Mouse (Mus musculus): ENCODE data around the gene Adam8. TPM values are rescaled to one million over a fixed set of nuclear protein-coding genes. Genes with fewer than 3 reads are reported as not detected.

The Adam8 gene
- polyA plus RNA-seq, 1 experiment from 2014 or later, result 2.5 TPM

DNA sequence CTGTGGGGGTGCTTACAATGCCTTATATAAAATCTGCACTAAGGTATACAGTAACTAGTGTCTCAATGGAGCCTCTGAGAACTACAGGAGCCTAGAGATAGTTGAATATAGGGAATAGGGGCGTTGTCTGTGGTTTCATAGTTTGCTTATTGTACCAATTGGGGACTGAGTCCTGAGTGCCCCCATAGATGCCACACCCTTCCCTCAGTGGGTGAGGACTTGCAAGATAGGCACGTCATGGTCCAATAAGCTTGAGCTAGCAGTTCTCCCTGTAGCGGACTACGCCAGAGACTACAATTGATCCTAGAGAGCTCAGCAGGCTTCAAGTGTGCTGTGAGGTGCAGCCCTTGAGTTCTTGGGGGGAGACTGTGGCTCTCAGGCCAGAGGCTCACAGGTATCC, 36.9 kb downstream of the Adam8 start:
- H3K27me3 ChIP-seq (ENCODE audit: low read depth, poor library complexity, severe bottlenecking), result peaks cover 78% of the 10 kb centered on the region
- 82% methylated on average over 4 of the region's 4 CpGs for WGBS

GRCm38 (mm10) chr7:139951991-139952633, 40.2 kb downstream of the Adam8 start:
- no peaks in the 10 kb centered on the region for H3K9me3 ChIP-seq (replicated peaks)
- H3K27me3 ChIP-seq (ENCODE audit: low read depth, poor library complexity, severe bottlenecking), result peaks cover 86% of the 10 kb centered on the region
- no peaks in the 10 kb centered on the region for H3K36me3 ChIP-seq
- peaks cover 31% of the 10 kb centered on the region for H3K4me1 ChIP-seq
- no peak overlapping the region; the same call in 1 of the 2 replicates for H3K4me3 ChIP-seq
- WGBS, result 43% methylated on average over 6 of the region's 6 CpGs
- 0 out of 2 replicates have a peak overlapping the region, but pooled peaks have one; percentile 3 for H3K27ac ChIP-seq (replicated peaks)
- peak; percentile 53 for DNase-seq (ENCODE audit: low spot score)

More for the DNA sequence above, 36.9 kb downstream of the Adam8 start:
- DNase-seq (ENCODE audit: low spot score), result no peak
- Histone ChIP-seq H3K4me3 (no peak overlapping the region), H3K36me3 (no peaks in the 10 kb centered on the region), H3K9me3 (replicated peaks) (no peaks in the 10 kb centered on the region), H3K27ac (replicated peaks) (no peak overlapping the region), H3K4me1 (peaks cover 26% of the 10 kb centered on the region)

DNA sequence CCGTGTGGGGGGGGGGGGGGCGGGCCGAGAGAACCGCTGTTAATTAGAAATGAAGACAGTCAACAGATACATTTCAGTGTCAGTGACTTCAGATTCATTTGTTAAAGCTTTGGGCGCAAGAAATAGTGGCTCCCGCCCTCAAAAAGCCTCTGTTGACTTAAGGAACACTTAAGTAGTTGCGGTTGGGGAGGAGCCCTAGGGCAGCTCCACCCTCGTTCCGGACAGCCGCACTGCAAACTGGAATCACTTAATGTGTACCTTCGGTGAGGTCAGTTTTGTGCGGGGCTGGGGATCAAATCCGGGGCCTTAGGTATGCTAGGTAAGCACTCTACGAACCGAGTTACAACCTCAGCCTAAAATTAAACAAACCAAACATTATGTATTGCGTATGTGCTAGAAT, 41.3 kb downstream of the Adam8 start:
- 7% methylated on average over 16 of the region's 16 CpGs for WGBS
- Histone ChIP-seq H3K27ac (replicated peaks) (peak overlapping the region; percentile 39; the same call in 1 of the 2 replicates), H3K9me3 (replicated peaks) (no peaks in the 10 kb centered on the region), H3K36me3 (no peaks in the 10 kb centered on the region), H3K27me3 (ENCODE audit: low read depth, poor library complexity, severe bottlenecking) (peaks cover 86% of the 10 kb centered on the region), H3K4me1 (peaks cover 31% of the 10 kb centered on the region), H3K4me3 (peak overlapping the region; percentile 62)
- peak; percentile 43 for DNase-seq (ENCODE audit: low spot score)

DNA sequence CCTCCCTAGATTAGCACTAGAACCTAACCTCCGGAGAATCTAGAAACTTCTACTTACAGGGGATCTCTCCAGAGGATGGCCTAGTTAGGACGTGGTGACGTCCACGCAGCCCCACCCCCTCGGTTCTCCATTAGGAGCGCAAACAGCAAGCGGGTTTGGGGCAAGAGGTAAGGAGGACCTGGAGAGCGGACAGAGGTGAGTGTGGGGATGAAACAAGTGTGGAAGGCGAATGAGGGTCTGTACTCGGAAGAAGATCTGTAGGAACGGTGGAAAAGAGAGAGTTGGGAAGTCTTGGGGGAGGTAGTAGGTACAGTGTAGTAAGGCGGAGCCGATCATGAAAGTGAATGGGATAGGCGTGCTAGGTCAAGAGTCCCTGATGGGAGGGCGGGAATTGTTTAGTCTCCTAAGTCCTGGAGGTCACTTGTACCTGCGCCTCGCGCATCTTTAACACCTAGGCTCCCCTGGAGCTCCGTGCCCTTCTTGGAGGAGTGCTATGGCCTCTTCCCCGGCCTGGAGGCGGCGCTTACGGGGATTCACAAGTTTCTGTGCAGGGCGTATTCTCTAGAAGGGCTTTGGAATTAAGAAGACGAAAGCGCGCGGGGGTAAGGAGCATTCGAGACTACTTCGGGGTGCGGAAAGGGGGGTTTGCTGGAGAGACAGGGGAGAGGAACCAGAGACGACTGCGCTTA, 41.9 kb downstream of the Adam8 start:
- DNase-seq (ENCODE audit: low spot score), result peak; percentile 63
- Histone ChIP-seq H3K9me3 (replicated peaks) (no peaks in the 10 kb centered on the region), H3K4me3 (peak overlapping the region; percentile 62), H3K27me3 (ENCODE audit: low read depth, poor library complexity, severe bottlenecking) (peaks cover 86% of the 10 kb centered on the region), H3K4me1 (peaks cover 31% of the 10 kb centered on the region), H3K36me3 (no peaks in the 10 kb centered on the region), H3K27ac (replicated peaks) (peak overlapping the region; percentile 39; the same call in 1 of the 2 replicates)
- WGBS, result 2% methylated on average over 33 of the region's 33 CpGs

- peaks cover 31% of the 10 kb centered on the region for H3K4me1 ChIP-seq
- H3K27ac ChIP-seq (replicated peaks), result peak overlapping the region; percentile 39; the same call in 1 of the 2 replicates
- no peaks in the 10 kb centered on the region for H3K36me3 ChIP-seq
- H3K9me3 ChIP-seq (replicated peaks), result no peaks in the 10 kb centered on the region
- peaks cover 86% of the 10 kb centered on the region for H3K27me3 ChIP-seq (ENCODE audit: low read depth, poor library complexity, severe bottlenecking)
- DNase-seq (ENCODE audit: low spot score), result peak; percentile 68
- peak overlapping the region; percentile 62 for H3K4me3 ChIP-seq
- WGBS, result under 1% methylated on average over 15 of the region's 15 CpGs
These were observed 42.5 kb downstream of the Adam8 start for GRCm38 (mm10) chr7:139949893-139950282.

GRCm38 (mm10) chr7:139946032-139946431, 46.3 kb downstream of the Adam8 start:
- H3K36me3 ChIP-seq, result no peaks in the 10 kb centered on the region
- no peak for DNase-seq (ENCODE audit: low spot score)
- 26% methylated on average over 5 of the region's 5 CpGs for WGBS
- H3K9me3 ChIP-seq (replicated peaks), result no peaks in the 10 kb centered on the region
- peaks cover 29% of the 10 kb centered on the region for H3K4me1 ChIP-seq
- peaks cover 100% of the 10 kb centered on the region for H3K27me3 ChIP-seq (ENCODE audit: low read depth, poor library complexity, severe bottlenecking)
- no peak overlapping the region for H3K27ac ChIP-seq (replicated peaks)
- H3K4me3 ChIP-seq, result no peak overlapping the region

DNA sequence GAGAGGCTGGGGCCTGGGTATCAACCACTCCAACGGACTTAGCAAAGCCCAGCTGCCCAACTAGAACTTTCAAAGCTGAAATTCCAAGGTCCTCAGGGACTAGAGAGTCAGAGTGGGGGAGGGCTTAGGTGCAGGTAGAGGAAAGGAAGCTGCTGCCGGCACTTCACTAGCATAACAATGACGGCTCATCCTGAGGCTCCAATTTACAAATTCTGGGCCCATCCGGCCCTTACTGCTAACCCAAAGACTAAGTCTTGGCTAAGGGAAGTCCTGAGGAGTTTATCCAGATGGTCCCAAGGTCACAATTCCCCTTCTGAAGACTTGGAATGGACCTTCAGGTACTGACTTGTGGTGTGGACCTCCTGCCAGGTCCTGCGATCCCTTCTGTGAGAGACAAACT, 46.8 kb downstream of the Adam8 start:
- H3K9me3 ChIP-seq (replicated peaks), result no peaks in the 10 kb centered on the region
- H3K4me3 ChIP-seq, result no peak overlapping the region
- no peaks in the 10 kb centered on the region for H3K36me3 ChIP-seq
- H3K27ac ChIP-seq (replicated peaks), result no peak overlapping the region
- peaks cover 24% of the 10 kb centered on the region for H3K4me1 ChIP-seq
- no peak for DNase-seq (ENCODE audit: low spot score)
- 13% methylated on average over 5 of the region's 5 CpGs for WGBS
- peaks cover 100% of the 10 kb centered on the region for H3K27me3 ChIP-seq (ENCODE audit: low read depth, poor library complexity, severe bottlenecking)

DNA sequence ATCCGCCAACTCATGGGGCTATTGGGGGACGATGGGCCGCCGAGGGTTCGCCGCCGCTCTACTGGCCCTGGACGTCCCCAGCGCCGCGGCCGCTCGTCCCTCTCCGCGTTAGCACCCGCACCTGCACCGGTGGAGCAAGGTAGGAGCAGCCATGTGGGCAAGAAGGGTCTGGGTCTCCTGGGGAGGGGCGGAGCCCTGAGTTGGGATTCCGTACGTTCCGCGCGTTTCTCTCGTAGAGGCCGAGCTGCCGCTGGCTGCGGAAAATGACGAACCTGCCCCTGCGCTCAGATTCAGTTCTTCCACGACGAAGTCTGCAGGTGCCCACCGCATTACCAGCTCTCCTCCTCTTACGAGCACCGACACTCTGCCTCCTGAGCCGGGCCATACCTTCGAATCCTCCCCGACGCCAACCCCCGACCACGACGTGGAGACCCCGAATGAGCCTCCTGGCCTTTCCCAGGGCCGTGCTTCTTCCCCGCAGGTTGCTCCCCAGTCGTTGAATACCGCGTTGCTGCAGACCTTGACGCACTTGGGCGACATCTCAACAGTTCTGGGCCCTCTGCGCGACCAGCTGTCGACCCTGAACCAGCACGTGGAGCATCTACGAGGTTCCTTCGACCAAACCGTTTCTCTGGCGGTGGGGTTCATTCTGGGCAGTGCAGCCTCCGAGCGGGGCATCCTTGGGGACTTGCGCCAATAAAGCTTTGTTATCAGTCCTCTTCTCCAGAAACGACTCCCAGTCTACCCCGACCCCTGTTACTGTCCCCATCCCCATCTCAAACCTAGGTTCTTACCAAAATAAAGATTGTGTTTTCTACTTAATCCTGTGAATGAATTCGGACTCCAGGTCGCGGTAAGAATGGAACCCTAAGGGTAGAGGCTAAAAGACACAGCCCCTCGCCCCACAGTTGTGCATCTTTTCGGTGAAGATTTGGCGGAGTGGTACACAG, 47.8 kb downstream of the Adam8 start:
- H3K9me3 ChIP-seq (replicated peaks), result no peaks in the 10 kb centered on the region
- WGBS, result 3% methylated on average over 68 of the region's 68 CpGs
- H3K4me1 ChIP-seq, result peaks cover 15% of the 10 kb centered on the region
- H3K27me3 ChIP-seq (ENCODE audit: low read depth, poor library complexity, severe bottlenecking), result peaks cover 100% of the 10 kb centered on the region
- peak; percentile 44 for DNase-seq (ENCODE audit: low spot score)
- no peak overlapping the region for H3K27ac ChIP-seq (replicated peaks)
- H3K4me3 ChIP-seq, result peak overlapping the region; percentile 45
- H3K36me3 ChIP-seq, result no peaks in the 10 kb centered on the region

DNA sequence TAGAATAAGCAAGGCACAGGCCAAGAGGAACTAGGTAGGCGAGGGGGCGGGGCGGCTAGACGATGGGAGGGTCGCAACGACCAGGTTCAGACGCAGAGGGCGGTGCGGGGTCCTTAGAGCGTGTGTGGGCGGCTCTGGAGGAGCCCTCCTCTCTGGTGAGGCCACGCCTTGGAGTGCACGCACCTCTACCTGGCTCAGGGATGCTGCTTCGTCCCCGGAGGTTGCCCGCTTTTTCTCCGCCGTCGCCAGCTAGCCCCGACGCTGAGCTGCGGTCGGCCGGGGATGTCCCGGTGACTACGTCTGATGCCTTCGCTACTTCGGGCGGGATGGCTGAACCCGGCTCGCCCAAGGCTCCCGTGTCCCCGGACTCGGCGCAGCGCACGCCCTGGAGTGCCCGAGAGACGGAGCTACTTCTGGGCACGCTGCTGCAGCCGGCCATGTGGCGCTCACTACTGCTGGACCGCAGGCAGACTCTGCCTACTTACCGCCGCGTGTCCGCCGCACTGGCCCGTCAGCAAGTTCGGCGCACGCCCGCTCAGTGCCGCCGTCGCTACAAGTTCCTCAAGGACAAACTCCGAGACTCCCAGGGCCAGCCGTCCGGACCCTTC, 48.6 kb downstream of the Adam8 start, which contains the start of gene Utf1:
Utf1 (plus strand) TSS at position 116 of the 608 bp plus-strand sequence.
- peak; percentile 59 for DNase-seq (ENCODE audit: low spot score)
- H3K4me3 ChIP-seq, result peak within 1 kb of the TSS; percentile 45
- H3K27ac ChIP-seq (replicated peaks), result no peak within 1 kb of the TSS
- no peaks in the 10 kb centered on the region for H3K36me3 ChIP-seq
- H3K27me3 ChIP-seq (ENCODE audit: low read depth, poor library complexity, severe bottlenecking), result peaks cover 97% of the 10 kb centered on the region
- H3K4me1 ChIP-seq, result peaks cover 13% of the 10 kb centered on the region
- WGBS, result under 1% methylated on average over 59 of the region's 59 CpGs
- no peaks in the 10 kb centered on the region for H3K9me3 ChIP-seq (replicated peaks)

GRCm38 (mm10) chr7:139940476-139941209, 51.7 kb downstream of the Adam8 start:
- Histone ChIP-seq H3K4me1 (peaks cover 13% of the 10 kb centered on the region), H3K27ac (replicated peaks) (no peak overlapping the region), H3K27me3 (ENCODE audit: low read depth, poor library complexity, severe bottlenecking) (peaks cover 78% of the 10 kb centered on the region), H3K4me3 (no peak overlapping the region), H3K9me3 (replicated peaks) (no peaks in the 10 kb centered on the region), H3K36me3 (no peaks in the 10 kb centered on the region)
- no peak for DNase-seq (ENCODE audit: low spot score)
- 62% methylated on average over 16 of the region's 16 CpGs for WGBS

- no peak for DNase-seq (ENCODE audit: low spot score)
- Histone ChIP-seq H3K27ac (replicated peaks) (no peak overlapping the region), H3K4me1 (no peaks in the 10 kb centered on the region), H3K27me3 (ENCODE audit: low read depth, poor library complexity, severe bottlenecking) (peaks cover 56% of the 10 kb centered on the region), H3K9me3 (replicated peaks) (no peaks in the 10 kb centered on the region), H3K4me3 (no peak overlapping the region), H3K36me3 (no peaks in the 10 kb centered on the region)
- WGBS, result 64% methylated on average over 5 of the region's 5 CpGs
These were observed 54.6 kb downstream of the Adam8 start for GRCm38 (mm10) chr7:139937810-139938209.

Data from midbrain, embryonic 10.5 days (tissue).